Mouse (Mus musculus) c-Kit-negative CD71-positive TER-119-positive erythroid progenitor cells, embryonic 14.5 days (primary cell): Measurements from ENCODE around the gene Zfp385b.

ENCODE experiments used
- DNase-seq: peaks from one replicate; pipeline ENCODE4 v3.0.0-alpha.2; 2013; ENCODE audit warnings: low read depth, low spot score

The Zfp385b gene

DNA sequence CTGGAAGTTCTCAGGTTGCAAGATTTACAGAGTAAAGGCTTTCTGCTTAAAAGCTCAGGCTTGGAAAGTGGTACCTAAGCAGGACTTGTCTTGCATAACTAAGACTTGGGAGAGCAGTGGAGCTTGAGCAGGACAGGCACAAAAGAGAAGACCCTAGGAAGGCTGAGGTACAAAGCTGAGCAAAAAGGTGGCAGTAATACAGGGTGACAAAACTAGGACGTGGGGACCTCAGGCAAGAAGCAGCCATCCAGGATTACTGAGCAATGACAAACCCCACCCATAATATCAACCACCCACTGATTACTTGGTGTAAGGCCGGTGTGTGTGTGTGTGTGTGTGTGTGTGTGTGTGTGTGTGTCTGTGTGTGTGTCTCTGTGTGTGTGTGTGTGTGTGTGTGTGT is 114.0 kb downstream of the Zfp385b start:
- no peak for DNase-seq

DNA sequence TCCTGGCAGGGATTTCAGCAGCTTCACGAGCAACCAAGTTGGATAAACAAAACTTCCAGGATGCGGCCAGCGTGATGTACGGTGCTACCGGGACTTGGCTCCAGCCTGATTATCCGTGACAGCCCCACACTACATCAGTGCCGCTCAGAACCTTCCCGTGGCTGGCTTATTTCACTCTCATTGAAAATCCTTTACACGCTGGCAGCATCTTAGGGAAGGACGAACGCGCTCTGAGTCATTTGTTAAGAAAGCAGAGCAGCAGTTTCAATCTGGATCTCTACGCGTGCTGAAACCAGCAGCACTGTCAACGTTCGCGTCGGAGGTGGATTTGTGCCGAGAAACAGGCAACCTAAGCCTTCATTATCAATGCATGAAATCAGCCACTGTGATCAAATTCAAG is 116.4 kb downstream of the Zfp385b start:
- DNase-seq = no peak

DNA sequence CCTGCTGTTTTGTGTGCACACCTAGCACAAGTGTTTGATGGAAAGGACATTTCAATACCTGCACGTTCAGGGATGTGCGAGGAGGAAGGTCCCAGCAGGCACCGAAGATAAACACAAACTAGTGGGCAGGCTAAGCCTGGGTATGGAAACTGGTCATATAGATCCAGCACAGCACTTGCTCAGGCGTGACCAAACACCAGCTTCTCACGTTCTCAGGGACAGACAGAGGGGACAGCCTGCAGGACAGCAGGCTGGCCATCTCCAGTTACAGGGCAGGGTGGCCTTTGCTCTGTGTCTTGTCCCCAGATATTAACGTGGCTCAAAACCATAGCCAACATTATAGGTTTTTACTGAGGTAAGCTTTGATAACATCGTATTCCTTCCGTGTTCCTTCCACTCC is 128.3 kb downstream of the Zfp385b start:
- no peak for DNase-seq

DNA sequence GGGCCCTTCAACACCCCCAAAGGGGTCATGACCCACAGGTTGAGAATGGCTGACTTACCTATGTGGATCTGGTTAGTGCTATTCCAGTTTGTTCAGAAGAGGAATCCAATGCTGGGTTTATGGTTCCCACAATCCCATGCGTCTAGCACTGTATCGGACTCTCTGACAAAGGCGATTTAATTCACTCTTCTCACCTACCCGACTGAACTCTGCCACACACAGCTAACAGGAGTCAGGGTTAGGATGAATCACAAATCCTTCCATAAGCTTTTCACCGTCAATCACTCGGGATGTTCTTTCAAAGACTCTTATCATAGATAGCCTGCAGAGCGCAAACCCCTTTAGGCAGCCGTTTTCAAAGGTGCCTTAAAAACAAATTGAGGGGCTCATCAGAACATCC is 129.1 kb downstream of the Zfp385b start:
- no peak for DNase-seq

DNA sequence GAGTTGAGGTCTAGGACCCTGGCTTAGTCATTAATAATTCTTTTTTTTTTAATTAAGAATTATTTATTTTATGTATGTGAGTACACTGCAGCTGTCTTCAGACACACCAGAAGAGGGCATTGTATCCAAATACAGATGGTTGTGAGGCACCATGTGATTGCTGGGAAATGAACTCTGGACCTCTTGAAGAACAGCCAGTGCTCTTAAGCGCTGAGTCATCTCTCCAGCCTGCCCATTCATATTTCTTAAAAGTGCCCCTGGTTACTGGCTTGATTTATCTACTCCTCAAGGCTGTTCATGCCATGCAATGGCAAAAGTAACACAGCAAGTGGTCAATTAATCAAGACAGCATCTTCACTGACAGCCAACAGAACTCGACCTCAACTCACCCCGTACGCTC is 130.8 kb downstream of the Zfp385b start:
- DNase-seq = no peak

DNA sequence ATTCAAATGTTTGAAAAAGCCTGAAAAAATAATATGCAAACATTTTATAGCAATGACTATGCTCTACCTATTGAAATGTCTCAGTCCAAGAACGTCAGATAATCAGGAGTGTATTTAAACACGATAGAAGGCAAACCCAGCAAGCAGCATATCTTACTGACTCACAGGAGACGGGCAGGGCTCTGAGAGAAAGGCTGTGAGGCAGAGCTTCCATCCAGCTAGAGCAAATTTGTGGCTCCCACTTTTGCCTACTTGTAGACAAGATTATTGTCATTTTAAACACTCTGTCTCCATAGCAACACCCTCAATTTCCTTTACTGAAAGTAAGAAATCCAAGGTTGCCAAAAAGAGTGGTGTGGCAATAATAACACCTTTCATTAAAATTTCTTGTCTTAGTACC is 135.4 kb downstream of the Zfp385b start:
- DNase-seq = no peak

DNA sequence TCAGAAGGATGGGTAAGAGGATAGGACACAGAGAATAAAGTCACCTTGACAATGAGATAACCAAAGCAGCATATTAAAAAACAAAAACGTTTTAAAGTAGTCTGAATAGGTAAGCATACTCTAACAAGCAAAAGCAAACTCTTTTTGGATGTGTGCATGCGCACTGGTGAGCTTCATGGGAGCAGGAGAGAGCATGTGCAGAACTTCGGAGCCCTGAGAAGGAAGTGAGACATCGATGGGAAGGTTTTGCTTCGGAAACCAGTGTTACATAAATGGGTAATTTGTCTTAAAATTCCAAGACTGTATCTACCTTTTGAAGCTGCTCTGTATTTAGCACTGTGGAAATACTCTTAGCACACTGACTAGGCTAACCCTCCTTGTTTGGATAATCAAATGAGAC is 137.2 kb downstream of the Zfp385b start:
- no peak for DNase-seq

DNA sequence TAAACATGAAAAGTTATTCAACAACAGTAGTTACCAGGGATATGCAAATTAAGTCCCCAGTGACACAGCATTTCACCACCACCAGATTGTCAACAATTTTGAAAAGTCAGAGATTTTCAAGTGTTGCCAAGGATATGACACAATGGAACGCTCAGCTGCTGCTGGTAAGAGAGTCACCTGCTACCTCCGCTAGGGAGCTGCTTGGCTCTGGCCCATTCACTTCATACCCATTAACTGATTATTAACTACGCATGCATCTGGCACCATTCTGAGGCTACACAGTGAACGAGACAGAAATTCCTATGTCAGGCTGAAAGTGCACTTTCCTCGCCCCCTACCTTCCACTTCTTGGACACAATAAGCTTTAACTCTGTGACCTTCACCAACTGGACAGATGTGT is 137.7 kb downstream of the Zfp385b start:
- no peak for DNase-seq

DNA sequence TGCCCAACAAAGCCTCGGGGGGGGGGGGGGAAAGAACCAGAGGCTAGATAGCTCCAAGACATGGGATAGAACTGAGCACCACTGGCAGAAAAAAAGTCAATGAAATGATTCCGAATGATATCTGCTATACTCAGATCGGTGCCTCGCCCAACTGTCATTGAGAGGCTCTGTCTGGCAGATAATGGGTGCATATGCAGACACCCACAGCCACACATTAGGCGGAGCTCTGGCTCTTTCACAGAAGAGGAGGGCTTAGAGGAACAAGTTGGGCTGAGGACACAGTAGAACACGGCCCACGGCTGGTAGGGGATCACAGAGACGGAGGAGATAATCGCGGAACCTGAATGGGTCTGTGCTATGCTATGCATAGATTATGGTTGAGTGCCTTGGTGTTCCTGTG is 145.7 kb downstream of the Zfp385b start:
- DNase-seq = peak; percentile 13

DNA sequence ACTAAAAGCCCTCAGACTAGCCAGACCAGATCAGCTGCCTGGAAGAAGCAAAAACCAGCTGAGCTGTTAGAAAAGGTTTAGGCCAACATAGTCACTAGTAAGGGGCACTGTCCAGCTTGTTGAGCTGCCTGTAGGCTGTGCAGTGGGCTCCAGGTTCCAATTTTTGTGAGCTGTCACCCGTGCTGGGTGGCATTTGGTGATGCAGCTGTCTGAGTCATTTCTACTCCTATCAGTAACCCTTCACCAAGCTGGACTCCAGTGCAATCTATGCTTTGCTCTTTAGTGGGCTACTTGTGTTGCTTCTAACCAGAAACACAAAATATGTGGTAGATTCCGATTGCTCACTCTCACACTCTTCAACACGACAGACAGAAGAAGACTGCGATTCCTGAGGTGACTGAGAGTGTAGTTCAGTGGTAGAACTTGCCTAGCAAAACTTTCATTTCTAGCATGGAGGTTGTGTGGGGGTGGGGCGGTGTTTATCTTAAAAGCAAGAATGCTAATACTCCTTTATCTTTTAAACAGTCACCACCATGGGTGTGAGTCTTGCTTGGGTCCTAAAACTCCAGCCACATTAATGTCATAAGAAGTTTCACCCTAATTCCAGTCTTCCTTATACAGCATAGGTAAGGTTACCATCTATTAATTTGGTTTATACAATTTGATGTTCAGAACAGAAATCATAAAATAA is 147.1 kb downstream of the Zfp385b start:
- no peak for DNase-seq

DNA sequence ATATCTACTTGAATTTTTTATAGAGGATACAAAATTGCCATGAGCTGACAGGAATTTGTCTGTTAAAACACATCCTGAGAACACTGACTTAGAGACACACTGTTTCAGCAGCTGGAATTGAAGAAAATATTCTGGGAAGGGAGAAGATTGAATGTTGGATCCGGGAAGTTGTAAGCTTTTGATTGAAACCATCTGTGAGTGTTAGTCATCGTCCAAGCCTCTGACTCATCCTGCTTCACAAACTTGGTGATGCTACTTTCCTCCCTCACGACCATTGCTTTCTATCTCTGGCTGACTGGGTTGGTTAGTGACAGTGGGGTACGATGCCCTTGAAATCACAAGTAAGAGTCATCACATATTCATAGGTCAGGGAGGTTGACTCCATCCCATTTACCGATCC is 157.3 kb downstream of the Zfp385b start:
- no peak for DNase-seq

DNA sequence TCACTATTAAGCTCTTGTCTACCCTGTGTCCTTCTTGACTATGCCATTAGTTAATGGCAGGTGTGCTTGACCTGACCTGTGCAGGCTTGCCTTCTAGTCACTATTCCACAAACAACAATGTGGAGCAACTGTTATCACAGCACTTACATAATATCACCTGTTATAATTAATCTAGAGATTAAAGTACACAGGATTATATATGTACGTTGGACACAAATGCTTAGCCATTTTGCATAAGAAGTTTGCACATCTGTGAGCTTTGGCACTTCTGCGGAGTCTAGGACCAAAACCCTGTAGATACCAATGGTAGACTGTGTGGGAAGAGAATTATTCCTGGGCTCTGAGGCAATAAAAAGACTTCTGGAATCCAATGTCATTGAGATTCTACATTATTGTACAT is 165.8 kb downstream of the Zfp385b start:
- no peak for DNase-seq

DNA sequence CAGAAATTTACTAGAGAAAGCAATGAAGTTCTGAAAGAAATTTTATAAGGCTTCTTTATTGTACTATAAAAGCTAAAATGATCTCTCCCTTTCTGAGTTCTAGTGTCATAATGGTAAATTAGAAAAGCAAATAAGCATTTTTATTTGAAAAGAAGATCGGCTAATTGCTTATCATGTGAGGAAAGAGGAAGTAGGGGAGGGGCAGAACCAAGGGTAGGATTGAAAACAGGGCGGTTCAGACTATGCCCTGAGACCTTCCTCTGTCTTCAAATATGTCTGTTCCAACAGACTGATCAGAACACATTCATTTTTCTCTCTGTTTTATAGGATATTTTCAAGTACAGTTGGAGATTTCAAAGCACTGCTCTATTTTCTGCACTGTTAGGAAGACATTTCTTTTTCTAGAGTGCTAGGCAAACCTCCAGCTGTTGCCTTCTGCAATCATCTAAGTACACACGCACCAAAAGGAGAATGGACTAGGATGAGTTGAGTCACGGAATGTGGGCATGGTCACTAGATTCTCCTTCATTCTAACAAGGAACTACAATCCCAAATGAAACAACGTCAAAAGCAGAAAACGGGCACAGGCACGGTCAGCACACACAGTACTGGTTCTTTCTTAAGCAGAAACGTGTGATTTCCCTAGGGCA is 177.8 kb downstream of the Zfp385b start:
- DNase-seq = no peak

DNA sequence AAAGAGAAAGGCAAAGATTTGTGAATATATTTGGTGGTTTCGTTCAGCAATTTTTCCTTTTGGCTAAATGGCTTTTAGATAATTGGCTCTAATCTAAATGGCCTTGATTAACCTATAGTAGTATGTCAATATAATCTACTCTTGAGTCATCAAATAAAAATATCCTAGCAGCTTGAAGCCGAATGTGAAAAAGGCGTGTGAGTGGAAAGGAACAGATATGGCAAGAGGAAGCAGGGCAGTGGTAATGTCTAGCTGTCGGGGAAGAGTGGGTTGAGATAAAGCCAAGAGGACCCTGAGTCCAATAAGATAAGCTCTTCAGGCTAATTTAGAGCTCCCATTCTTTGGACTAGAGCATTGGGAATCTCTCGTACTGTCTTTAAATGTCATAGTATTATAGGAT is 179.4 kb downstream of the Zfp385b start:
- no peak for DNase-seq

DNA sequence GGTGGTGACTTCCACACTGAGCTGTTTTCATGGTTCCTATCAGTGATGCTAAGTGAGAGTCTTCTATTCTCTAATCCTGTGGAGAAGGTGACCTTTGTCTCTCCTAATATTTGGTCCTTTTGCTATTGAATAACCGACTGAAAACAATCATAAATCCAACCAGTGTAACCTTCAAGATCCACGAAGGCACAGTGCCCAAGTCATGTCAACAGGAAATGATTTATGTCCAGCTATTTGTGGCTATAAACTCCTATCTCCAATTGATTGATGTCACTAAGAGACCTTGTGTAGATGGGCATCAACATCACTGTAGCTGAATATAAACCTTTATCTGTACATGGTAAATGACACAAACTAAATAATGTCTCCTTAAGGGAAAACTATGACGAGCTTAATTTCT is 187.8 kb downstream of the Zfp385b start:
- DNase-seq = no peak

DNA sequence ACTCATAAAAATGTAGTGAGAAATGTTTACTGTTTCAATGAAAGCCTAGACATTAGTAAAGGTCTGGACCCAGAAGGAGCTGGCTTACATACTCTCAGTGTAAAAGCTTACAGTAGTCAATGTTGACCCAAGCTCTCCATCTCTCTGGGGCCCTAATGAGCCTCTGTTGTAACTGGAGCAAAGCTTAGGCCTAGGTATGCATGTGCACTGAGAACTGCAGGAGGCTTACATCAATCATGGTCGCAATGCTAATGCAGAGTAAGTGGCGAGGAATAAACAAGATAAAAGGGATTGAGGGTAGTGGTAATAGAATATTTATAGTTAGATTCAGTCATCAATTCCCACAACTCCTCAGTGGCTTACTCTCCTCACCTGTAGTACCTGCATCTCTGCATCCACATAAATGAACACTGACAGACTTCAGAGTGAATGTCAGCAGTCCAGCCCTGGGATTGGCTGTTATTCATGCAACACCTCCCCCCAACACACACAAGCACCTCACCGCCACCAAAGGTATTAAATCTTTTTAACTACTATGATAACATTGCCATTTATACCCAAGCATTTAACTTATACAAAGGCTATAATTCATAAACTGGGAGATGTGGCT is 191.7 kb downstream of the Zfp385b start:
- no peak for DNase-seq

DNA sequence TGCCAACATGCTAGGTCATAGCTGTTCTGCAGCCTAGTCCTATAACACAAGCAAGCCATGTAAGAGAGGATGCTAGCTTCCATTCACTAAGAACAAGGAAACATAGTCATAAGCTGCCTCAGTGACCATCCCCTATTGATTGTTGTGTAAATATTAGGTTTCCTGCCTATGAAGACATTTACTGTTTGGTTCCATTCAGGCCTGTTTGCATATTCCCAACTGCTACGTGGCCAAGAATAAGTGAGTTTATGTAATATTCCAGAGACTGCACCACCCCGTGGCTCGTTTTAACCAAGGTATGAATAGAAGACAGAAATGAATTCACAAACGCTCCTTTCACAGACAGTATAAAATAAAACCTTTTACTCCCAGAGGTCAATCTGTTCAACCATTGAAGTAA is 200.8 kb downstream of the Zfp385b start:
- DNase-seq = no peak

DNA sequence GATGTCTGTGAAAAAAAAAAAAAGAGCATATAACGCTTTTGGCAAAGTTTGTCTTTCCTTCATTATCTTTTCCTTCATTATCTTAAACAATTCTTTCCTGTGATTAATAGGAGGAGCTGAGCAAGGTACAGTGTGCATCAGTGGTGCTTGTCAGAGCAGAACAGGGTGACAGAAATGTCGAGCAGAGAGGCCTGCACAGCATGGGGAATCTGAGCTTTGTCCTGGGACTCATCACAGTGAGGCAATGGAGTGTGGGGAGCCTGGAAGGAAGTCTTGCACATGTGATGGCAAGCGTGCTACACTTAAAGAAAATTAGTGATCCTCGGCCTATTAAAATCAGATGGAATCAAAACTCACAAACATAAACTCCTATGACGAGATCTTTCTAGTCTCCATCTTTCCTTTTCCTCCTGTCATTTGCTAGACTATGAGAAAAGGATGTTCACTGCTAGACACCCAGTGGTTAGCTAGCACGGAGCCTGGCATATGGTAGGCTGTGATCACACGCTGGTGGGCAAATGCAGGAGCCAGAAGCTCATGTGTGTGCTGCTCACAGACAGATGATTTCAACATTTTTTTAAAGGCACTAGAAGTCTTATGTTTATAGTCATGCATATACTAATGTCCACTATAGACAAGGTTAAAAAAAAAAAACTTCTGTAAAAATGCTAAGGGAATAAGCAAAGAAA is 209.0 kb downstream of the Zfp385b start:
- DNase-seq = no peak

DNA sequence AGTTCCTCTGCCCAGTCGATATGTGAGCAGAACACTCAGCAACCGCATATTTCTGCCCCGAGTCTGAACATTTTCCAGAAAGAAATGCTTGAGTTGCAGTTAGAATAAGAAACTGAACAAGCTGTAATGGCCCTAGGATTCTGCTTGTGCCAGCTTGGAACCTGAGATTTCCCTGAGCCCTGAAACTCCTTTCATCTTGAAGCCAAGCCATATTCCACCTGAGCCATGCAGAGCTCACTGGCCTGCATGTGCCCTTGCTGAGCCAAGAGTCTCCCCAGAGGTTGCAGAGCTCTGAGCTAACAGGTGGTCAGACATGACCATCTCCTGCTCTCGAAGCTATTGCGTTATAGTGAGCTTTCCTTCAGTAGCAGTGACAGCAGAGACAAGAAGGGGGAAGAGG is 210.0 kb downstream of the Zfp385b start:
- no peak for DNase-seq

DNA sequence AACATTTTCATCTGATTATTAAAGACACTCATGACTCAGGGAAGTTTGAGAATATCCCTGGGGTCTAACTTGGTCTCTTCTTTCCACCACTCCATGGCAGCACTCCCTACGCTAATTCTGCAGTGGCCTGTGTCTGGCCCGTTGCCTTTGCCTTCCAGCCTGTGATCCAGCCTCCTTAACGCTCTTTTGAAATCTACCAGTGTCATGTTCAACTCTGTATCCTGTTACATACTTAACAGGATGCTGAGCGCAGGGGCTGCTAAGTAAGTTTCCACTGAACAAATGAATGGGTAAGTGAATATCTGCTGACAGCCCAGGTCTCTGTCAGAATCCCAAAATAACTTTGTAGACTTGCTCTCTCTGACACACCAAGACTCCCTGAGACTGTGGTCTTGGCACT is 210.8 kb downstream of the Zfp385b start:
- DNase-seq = no peak

DNA sequence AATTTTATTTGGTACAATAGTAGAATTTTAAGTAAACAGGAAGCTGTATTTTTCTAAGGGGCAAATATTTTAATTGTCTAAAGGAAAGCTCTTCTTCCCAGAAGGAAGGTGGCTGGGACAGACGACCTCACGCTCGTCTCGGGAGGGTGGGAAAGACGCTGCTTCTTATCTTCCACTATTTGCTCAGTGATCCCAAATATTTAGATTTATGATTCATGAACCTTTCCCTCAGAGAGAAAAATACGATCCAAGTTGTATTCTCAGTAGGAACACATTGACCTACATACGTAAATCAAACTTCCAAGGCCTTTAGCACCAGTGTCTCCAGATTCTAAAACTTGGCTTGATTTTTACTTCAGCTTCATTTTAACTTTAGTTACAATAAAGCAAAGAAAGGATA is 226.0 kb downstream of the Zfp385b start:
- DNase-seq = no peak

DNA sequence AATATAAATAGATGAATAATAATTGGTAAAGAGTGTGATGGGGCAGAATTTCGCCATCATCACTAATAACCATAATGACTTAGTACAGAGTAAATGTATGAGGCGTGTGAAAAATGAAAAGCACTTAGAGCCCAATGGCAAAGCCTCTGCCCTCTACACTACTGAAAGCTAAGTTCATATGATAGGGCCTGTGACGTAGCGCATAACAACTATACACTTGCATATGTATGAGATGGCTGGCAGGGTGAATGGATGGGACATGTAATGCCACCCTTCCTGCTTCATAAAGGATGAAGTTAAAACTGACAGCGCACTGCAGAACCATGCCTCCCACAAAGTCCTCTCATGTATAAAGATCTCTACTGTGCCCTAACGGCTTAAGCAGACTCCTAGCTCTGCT is 226.9 kb downstream of the Zfp385b start:
- no peak for DNase-seq
